Mouse (Mus musculus): ENCODE data around the gene Prdx3.

GRCm38 (mm10) chr19:60895251-60895880, 21.0 kb upstream of the Prdx3 start:
- no peak for TF ChIP-seq USF1 (IDR thresholded peaks at IDR 0.05; ENCODE audit: low read depth)
- TF ChIP-seq POLR2A (IDR thresholded peaks at IDR 0.05; ENCODE audit: insufficient read length, low read depth), result no peak
- no peak for TF ChIP-seq MYOG (IDR thresholded peaks at IDR 0.05; ENCODE audit: control insufficient read depth in 1 of 3, insufficient read depth in 1 of 3, insufficient read length in 2 of 3, low read depth in 2 of 3)
- no peak for TF ChIP-seq CEBPB (IDR thresholded peaks at IDR 0.05; ENCODE audit: insufficient read depth, poor library complexity, severe bottlenecking)
- no peak for TF ChIP-seq MAX (IDR thresholded peaks at IDR 0.05; ENCODE audit: low read depth)

All from myocyte (in vitro differentiated cells).